Comparison of ENCODE assay signal across 20 mouse cellular contexts in the genomic region with DNA sequence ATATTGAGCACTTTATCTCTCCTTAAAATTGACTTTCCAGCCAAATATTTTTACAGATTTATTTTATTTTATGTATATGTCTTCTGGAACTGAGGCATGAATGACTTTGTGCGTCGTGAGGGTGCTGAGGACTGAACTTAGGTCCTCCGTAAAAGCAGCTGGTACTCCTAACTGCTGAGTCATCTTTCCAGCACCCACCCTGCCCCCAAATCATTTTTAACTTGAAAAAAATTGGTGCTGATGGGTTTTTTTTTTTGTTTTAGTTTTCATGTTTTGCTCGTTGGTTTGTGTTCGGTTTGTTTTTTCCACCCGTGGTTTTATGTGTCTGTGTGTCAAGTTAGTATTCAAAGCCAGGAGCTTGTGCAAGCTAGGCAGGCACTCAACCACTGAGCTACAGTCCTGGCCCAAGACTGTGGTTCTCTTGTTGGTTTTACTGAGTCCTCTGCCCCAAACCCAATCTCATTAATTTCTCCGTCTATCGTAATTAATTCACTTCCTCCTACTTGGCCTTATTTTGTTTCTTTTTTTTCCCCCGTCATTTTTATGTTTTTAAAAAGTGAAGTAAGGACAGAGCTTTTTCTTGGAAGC.
"Had no signal": no experiment of that assay in that cellular context is flagged by ENCODE, and none has a peak within 500 bp of the region (broad histone marks: within the 10 kb centered on the region; RNA-seq: fewer than 3 reads in every experiment).

No protein-coding gene starts in this region.

- H3K4me2 ChIP-seq: lung, embryonic 14.5 days; midbrain, embryonic 12.5 days; neural tube, embryonic 13.5 days; neural tube, embryonic 15.5 days; stomach, embryonic 15.5 days had no signal

- ATAC-seq: midbrain, embryonic 16.5 days had no signal

- H3K4me3 ChIP-seq: midbrain, embryonic 10.5 days; midbrain, embryonic 12.5 days; myocyte; neural tube, embryonic 13.5 days; neural tube, embryonic 15.5 days; stomach, embryonic 15.5 days had no signal

- H3K4me1 ChIP-seq: midbrain, embryonic 12.5 days; neural tube, embryonic 13.5 days; neural tube, embryonic 15.5 days; stomach, embryonic 15.5 days had no signal

- H3K9me3 ChIP-seq: midbrain, embryonic 10.5 days; midbrain, embryonic 12.5 days; neural tube, embryonic 13.5 days; neural tube, embryonic 15.5 days; stomach, embryonic 15.5 days had no signal

- H3K27me3 ChIP-seq: midbrain, embryonic 12.5 days; neural tube, embryonic 13.5 days; neural tube, embryonic 15.5 days; stomach, embryonic 15.5 days had no signal

- H3K36me3 ChIP-seq: midbrain, embryonic 10.5 days; midbrain, embryonic 12.5 days; neural tube, embryonic 13.5 days; neural tube, embryonic 15.5 days; stomach, embryonic 15.5 days had no signal

- DNase-seq: lung, embryonic 14.5 days; lung, postnatal 10 days; lung, postnatal 4 days; midbrain, embryonic 14.5 days; retina, postnatal 1 day; right cerebral cortex, adult 18-20 months; right cerebral cortex, postnatal 25 days; right cerebral cortex, postnatal 4 days; spleen, adult 18-20 months; thymus, adult 2 months; thymus, postnatal 25 days; thymus, postnatal 4 days had no signal

- H3K27ac ChIP-seq: midbrain, embryonic 10.5 days; midbrain, embryonic 12.5 days; neural tube, embryonic 13.5 days; neural tube, embryonic 15.5 days; stomach, embryonic 15.5 days; stomach, postnatal 0 days had no signal

- H3K9ac ChIP-seq: lung, embryonic 14.5 days; midbrain, embryonic 12.5 days; neural tube, embryonic 13.5 days; neural tube, embryonic 15.5 days; stomach, embryonic 15.5 days had no signal
